Mouse (Mus musculus): Measurements from ENCODE around the gene Fam155a.

Fam155a gene

DNA sequence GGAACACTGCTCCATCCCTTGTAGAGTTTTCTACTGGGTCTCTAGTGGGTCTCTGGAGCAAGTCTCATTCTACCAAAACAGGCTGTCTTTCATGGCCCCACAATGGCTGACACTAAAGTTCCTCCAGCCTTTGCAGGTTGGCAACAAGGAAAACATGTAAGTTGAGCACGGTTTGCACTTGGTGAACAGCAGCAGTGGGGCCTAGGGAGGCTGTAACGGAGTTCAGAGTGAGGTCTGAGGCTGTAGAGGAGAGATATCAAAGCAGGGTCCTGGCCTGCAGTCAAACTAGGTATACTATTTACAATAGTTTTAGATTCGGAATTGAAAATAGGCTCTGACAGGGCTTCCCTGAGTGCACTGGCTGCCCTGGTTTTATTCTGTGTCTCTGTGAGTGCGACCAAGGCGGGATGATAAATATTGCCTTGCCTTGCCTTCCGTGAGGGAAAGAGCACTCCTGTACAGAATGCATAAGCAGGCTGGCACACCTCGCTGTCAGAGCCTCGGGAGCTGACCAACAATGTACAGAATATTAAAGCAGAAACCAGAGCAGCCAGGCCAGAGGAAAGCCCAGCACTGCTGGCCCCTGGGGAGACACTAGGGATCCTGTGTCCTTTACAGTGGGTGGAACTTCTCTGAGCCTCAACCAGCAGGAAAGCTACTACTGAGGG is 277.3 kb downstream of the Fam155a start:
- peak; percentile 34 for DNase-seq (ENCODE audit: low read depth, low spot score)

DNA sequence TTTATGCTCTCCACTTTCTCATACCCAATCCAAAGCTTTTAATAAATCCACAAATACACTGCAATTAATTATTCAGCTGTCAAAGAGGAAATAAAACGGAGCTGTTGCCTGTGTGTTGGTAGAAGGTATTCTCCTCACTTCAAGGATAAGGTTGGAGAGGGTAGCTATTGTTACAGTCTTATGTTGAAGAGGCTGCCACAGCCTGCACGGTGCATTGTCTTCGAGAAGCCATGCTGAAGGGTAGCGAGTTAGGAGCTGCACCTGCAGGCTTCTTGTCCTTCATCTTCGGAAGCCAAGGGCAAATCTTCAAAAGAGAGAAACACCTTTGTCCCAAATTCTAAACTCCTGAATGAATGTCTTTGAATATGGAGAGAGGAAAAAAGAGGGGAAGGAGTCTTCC is 288.4 kb downstream of the Fam155a start:
- no peak for DNase-seq (ENCODE audit: low read depth, low spot score)

DNA sequence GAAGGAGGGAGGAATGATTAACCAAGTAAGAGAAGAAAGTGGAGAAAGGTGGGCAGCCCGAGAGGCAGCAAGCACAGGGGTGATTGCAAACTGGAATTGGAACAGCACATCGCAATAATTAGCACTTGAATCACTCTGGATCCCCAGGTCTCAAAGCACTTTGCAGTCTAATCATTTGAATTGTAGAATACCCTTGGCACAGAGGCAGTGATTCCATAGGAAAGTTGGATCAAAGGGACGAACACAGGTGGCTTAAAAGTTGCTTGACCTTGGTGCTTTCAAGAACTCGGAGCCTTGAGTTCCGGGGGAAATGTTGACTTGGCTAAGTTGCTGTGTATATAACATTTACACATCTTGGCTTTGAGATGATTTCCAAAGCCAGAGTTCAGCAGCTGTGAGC is 299.7 kb downstream of the Fam155a start:
- no peak for DNase-seq (ENCODE audit: low read depth, low spot score)

DNA sequence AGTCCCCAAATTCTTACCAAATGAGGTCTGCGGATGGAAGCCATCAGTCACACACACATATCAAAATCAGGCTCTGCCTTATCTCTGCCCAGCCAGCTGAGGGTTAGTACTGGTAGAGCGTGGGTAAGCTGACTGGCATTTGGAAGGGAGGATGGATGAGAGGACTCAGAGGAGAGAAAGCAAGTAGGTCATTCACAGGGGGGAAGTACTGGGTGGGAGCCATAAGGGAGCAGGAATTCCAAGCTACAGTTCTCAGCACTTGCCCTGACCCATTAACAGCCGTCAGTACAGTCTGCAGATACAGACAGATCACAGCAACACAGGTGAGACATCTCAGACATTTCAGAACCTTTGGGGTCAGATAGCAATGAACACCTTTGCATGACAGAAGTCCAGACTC is 300.8 kb downstream of the Fam155a start:
- no peak for DNase-seq (ENCODE audit: low read depth, low spot score)

DNA sequence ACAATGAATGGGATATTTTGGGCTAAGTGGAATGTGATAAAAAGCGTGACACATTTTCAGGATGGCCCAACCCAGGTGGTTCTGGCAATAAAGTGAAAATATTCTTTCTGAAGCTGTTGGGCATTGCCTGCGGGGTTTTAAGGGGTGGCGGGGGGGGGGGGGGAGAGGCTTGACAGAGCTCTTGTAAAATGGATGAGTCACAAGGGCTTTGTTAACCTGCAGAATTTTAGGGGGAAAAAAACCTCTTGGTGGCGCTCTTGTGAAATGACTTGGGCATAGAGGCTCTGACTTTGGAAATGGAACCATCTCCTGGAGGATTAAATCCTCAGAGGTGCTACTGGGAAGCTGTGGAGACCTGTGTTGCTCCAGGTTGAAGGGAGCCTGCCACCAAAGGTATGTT is 309.9 kb downstream of the Fam155a start:
- peak; percentile 76 for DNase-seq (ENCODE audit: low read depth, low spot score)

DNA sequence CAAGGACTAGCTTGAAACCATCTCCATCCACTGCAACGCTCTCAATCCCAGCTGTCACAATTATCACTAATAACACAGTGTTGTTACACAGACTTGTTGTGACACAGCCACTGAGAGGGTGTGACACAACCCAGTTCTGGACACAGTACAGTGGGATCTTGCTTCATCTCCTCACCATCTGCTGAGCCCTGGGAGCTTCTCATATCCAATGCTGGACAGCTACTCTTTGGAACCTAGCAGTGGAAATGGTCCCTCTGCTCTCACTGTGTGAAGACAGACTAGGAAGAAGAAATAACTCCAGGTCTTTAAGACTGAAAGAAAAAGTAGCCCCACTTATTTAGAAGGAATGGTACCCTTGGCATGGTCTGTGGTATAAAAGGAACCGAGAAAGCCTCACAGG is 310.3 kb downstream of the Fam155a start:
- peak; percentile 86 for DNase-seq (ENCODE audit: low read depth, low spot score)

DNA sequence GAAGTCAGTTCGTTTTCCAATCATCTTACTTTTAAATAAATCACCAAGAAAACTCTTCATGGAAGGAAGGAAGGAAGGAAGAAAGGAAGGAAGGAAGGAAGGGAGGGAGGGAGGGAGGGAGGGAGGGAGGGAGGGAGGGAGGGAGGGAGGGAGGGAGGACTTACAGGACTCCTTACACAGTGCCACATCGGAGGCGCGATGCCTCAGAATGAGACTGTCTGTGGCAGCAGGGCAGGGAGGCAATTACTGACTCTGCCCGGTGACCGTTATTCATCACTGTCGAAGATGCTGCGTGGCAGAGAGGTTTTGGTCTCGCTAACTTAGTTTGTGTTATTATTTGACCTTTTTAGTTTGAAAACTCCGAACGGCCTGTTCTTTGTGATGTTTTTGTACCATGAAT is 312.3 kb downstream of the Fam155a start:
- no peak for DNase-seq (ENCODE audit: low read depth, low spot score)

DNA sequence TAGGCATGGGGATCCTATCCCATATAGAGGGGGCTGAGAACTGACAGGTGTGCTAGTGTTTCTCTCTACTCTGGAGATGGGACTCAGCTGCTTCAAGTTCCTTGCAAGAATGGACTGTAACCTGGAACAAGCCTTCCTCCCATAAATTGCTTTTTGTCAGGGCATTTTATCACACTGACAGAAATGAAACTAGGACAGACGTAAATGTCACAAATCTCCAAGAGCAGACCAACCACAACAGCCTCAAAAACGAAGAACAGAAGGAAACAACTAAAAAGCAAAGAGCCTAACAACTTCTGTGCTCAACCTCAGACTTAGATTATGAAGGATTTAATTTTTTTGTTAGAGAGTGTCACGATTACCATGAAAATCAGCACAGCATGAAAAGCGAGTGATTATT is 315.8 kb downstream of the Fam155a start:
- no peak for DNase-seq (ENCODE audit: low read depth, low spot score)

DNA sequence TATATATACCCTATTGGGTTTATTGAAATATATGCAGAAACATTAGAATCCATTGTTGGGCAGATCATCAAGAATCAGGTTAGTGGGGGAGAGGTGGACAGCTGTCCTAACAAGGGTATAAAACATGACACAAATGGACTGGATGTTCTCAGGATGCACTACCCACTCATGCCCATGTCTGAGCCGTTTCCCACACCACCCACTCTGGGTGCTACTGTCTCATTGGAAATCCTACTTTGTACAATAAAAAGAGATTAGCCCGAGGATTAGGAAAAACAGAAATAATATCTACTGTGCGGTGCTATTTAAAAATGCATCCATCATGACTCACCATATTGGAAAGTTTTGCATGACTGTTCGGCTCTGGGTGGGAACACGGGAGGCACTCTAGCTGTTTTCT is 317.2 kb downstream of the Fam155a start:
- DNase-seq (ENCODE audit: low read depth, low spot score) = peak; percentile 30

DNA sequence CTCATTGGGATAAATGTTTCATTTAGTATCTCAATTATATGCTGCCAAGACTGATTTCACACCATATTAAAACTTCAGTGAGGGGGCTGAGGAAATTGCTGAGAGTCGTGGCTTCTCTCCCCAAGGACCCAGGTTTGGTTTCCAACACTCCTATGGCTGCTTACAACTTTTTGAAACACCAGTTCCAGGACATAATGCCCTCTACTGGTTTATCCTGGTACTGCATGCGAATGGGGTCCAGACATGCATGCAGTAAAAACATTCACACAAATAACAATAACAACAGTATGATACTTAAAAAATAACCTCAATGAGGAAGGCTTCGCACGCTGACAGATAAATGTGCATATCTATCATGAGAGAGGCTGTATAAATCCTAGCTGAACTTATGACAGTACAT is 319.4 kb downstream of the Fam155a start:
- no peak for DNase-seq (ENCODE audit: low read depth, low spot score)

DNA sequence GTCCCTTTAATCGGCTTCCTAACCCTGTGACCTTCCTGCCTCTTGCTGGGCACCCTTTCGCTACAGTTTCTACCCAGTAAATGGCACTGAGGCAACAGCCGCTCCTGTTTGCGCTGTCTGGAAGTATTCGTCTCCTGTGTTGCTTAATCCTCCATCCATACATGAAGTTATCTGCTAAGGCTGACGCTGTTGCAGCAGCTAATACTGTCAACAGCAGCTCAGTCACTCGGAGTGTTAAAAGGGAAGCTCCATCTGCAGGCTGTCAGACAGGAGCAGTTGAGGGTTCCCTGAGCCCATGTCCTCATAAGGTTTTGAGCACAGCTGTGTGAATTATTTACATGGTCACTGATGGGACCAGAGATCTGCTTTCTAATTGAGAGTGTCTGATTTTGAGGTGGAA is 322.3 kb downstream of the Fam155a start:
- DNase-seq (ENCODE audit: low read depth, low spot score) = no peak

DNA sequence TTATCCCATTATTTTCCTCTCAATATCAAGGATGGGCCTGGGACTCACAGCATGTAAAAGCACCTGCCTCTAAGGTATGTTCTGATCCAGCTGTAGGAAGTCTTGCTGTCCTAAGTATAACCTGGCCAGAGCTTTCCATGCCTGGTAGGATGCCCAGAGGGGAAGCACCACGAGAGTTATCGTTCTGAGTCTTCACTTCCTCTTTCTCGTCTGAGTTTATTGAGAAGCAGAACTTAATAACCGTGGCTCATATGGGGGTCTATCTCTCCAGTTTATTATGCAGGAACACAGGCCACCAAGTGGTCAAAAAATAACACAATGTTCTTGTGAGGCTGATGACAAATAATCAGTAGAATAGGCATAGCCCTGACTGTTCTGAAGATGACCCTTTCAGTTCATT is 333.1 kb downstream of the Fam155a start:
- no peak for DNase-seq (ENCODE audit: low read depth, low spot score)

DNA sequence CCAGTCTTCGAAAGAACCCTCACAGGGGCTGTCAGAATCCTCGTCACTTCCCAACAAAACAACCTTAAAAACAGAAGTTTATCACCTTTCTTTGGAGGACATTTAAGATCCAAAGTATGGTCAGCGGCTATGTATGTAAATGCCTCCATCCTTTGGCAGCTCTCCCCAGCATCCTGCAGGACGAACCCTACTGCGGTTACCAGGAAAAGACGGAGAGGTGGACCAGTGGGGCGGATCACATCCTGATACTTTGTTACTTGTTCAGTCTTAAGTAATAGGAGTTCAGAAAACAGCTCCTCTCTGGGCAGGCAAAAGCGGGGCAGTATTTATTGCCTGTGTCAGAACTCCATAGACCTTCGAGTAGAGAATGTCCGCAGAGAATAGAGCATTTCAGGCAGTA is 335.5 kb downstream of the Fam155a start:
- DNase-seq (ENCODE audit: low read depth, low spot score) = peak; percentile 66

DNA sequence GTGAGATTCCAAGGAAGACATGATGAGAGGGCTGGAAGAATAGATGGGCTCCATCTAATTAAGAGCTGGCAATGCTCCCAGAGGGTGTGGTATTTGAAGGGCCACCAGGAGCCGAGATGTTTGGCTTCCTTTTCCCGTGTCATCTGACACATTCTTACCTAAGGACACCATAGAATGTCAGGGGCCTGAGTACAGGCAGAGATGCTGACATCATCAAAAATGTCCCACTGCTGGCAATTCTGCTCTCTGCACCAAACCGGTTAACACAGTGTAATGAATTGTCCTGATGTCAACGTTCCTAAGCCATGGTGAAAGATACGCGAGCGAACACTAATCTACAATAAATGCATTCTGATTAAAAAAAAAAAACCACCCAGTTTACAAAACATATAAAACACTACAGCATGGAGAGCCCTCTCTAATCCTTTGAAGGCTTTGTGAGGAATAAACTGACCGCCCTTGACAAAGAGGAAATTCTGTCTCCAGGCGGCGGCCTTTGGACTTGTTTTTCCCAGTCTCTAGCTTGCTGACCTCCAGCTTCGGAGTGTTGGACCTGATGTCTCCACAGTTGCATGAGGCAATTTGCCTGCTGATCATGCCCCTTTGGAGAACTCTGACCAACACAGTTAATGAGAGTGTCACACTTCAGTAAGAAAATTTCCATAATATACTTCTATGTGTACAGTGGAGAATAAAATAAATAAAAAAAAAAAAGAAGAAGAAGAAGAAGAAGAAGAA is 338.2 kb downstream of the Fam155a start:
- DNase-seq (ENCODE audit: low read depth, low spot score) = no peak

DNA sequence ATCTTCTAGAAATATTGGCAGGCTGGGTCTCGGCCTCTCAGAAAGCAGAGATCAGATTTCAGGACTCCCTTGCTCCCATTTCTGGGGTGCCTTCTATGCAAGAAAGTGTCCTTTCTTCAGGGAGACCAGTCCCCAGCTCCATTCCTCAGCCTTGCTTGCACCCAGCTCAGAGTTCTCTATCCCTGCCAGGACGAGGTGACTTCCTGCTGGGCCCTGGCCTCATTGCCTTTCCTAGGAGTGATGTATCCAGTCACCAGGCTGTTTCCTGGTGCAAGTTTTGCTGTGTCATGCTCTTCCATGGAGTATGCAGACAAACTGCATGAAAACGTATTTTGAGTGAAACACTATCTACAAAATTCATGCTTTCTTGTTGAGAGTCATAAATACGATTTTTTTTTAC is 342.1 kb downstream of the Fam155a start:
- DNase-seq (ENCODE audit: low read depth, low spot score) = peak; percentile 79

DNA sequence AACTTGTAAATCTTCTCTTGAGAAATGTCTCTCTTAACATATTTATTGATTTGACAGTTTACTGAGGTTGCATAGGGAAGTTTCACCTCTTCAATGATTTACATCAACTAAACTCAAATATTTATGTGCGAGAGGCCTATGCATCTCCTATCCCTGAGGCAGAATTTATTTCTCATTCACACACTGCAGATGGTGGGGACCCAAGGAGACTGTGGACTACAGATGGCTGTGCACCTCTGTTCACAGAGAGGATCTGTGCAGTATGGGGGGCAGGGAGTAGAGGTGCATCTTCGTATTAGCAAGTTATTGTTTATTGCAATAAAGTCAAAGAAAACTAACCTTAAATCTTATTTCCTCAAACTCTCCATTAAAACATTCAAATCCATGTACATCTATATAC is 346.9 kb downstream of the Fam155a start:
- no peak for DNase-seq (ENCODE audit: low read depth, low spot score)

DNA sequence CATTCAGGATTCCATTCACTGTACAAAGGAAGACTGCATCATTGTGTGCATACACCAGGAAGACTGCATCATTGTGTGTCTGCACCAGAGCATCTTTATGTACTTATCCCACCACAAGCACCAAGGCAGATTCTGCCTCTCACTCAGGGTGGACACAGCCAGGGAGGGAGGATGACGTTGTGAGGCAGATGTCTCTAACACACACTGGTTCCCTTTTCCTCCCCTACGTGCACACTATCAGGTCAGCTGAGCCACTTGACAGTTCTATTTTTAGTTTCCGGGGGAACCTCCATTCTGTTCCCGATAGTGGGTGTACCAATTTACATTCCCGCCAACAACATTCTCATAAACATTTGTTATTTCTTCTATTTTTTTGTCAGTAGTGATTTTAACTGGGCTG is 347.4 kb downstream of the Fam155a start:
- peak; percentile 40 for DNase-seq (ENCODE audit: low read depth, low spot score)

DNA sequence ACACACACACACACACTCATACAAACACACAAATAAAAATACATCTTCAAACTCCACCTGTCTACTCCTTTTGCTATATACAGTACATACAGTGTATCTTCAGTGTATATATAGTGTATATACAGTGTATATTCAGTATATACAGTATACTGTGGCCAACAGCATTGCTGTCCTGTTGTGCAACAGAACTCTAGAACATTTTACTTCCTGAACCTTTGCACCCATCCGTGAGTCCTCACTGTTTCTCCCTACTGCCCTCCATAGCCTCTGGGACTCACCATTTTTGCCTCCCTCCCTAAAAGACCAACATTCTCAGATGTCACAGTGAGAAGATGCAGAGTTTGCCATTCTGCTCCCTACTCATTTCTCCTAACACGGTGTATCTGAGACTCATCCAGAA is 347.8 kb downstream of the Fam155a start:
- DNase-seq (ENCODE audit: low read depth, low spot score) = no peak

DNA sequence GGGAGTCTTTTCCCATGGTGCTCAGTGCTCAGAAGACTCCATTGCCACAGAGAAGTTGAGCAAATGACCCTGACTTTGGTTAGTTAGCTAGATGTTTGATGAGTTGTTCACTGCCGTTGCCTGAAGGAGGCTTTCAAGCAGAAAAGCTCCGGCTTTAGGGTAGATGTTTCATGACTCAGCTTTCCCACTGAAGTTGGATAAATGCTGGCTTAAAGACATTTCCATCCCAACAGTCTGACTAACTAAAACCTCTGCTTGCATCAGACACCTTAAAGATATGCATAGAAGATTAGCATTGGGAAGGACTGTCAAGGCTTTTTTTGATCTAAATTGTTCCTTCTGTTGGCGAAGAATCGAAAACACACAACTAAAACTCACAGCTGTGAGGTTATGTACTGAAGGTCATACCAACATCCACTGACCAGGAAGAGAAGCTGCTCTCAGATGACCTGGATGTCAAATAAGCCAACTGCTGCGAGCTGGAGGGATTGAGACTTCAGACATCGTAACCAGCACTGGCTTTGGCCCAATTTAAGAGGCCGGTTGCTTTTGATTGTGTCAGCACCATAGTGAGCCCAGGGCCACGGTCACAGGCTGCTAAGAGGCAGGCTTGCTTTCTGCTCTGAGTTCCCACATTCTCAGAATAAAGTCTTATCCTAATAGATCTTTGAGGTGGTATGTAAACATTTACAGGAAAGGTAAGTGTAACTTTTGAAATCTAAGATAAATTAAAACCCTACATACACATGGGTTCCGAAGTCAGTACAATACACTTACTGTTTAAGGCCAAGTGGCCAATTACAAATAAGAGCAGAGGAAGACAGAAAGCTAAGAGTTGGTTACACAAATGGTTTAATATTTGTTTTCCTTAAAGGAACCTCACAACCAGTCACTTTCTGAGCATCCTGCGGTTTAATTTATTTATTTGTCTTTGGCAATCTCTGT is 351.8 kb downstream of the Fam155a start:
- peak; percentile 63 for DNase-seq (ENCODE audit: low read depth, low spot score)

DNA sequence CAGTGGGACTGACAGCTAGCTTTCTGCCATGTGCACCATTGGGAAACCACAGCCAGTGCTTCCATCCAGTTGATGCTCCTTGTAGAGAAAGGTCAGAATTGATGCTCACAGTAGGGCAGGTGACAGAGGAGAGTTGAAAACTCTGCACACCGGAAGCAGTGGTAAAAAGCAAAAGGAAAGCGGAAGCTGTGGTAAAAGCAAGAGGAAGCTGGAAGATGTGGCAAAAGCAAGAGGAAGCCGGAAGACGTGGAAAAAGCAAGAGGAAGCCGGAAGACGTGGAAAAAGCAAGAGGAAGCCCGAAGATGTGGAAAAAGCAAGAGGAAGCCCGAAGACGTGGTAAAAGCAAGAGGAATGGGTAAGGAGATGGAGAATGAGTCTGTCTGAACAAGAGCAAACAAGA is 354.8 kb downstream of the Fam155a start:
- no peak for DNase-seq (ENCODE audit: low read depth, low spot score)

DNA sequence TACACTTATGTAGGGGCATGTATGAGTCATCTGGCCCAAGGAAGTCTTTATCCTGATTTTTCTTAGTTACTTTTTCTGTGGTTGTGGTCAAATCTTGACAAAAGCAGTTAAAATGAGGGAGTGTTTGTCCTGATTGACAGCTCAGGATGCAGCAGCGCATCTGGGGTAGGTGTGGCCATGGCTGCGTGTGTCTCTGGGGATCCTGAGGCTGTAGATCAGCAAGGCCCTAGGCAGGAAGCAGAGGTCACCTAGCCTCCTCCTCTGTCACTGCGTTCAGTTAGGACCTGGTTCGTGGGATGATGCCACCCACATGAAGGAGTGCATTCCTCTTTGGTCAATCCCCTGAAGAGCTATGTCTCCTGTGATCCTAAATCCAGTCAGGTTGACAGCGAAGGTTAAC is 362.5 kb downstream of the Fam155a start:
- DNase-seq (ENCODE audit: low read depth, low spot score) = no peak

DNA sequence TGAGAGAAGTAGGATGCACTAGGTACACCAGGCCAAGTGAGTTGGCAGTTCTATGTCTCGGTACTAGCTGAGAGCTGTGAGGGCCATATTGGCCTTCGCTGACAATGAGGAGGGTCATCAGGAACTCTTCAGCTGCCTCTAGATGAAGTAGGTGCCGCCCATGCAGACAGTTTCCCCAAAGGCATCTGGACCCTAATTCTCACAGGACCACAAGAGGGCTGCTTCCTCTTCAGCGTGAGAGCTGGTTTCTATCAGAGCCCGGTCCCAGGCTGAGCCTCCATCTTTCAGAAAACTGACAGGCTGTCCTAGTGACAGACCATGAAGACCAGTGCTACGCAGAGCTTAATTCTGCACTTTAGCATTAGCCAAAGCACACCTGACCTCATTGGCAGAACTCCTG is 364.8 kb downstream of the Fam155a start:
- no peak for DNase-seq (ENCODE audit: low read depth, low spot score)
